Mouse (Mus musculus) inflammation-experienced regulatory T-cells, adult 16 weeks (primary cell): Measurements from ENCODE around the gene Fam111a. TPM values are rescaled to one million over a fixed set of nuclear protein-coding genes. Genes with fewer than 3 reads are reported as not detected.

Source experiments
- polyA plus RNA-seq: library from polyadenylated mRNA; unstranded; fragments of 100-300 nt; shearing (Covaris generic); gene quantifications from one replicate; pipeline ENCODE4 v1.2.1, GENCODE M21; 2017

Fam111a gene
- polyA plus RNA-seq = 57.0 TPM

DNA sequence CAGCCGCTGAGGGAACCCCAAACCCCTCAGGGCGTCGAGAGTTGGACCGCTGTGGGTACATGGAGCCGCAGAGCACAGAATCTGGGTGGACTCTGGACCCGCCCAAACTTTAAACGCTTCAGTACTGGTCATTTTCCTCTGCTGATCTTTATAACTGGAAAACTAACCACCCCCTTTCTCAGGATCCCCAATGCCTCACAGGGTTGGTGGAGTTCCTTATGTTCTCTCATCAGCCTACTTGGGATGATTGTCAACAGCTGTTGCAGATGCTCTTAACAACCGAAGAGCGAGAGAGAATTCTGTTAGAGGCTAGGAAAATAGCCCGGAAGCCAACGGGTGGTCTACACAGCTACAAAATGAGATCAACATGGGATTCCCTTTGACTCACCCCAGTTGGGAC is at the start of gene Fam111a:
Gene Fam111a, plus strand, starts transcription at position 301 of the 400 bp plus-strand sequence.

DNA sequence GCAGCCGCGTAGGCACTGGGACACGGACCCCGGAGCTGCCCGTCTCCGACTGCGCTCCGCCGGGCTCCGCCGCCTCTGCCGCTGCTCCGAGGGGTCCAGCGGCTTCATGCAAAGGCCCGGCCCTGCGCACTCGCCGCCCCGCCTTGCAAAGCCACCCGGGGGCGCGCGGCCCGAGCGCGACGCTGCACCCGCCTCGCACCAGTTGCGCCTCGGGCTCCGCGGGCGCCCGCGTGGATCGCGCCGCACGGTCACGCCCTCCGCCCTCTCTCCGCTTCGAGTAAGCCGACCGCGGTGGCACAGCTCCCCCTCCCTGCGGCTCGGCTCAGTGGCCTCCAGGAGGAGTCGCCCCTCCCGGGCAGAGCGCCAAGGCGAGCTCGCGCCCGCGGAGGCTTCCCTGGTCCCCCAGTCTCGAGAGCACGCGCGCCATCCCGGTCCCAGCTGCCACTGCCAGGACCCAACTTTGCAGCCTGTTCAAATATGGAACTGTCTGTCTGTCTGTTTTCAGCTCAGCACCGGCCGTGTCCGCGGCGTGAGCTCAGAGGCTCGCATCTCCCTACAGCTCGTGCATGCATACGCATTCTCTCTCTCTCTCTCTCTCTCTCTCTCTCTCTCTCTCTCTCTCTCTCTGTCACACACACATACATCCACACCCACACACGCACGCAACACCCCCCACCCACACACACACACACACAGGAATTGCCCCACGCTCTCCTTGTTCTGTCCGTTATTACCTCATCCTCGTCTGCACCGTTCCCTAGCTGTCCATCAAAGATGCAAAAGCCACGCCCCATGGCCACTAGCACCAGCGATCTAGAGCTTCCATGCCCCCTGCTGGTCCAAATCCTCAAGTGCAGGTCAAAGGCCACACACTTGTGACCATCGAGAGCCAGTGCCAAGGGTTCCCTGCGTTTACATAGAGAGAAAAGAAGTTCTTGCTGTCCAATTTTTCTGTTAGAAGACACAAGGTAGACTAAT is 43.9 kb upstream of the Fam111a start, which contains the start of gene Dtx4:
Gene Dtx4, minus strand, starts transcription at position 85 of the 978 bp plus-strand sequence.

DNA sequence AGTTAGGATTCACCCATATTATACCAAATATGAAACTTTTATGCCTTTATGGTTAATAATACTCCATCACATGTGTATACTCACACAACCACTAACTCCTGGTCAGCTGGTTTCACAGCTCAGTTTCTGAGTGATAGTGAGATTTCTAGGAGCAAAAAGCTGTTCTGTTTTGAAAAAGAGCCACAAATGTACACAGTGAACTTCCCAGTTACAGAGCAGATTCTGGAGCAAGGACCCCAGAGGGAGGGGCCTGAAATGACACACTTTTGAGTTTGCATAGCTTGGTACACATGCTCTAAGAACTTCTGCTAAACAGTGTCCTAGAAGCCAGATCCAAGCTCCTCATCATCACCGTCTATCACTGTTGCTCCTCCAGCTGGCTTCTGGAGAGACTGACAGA is 54.1 kb downstream of the Fam111a start, which contains the start of gene Gm4952:
Gene Gm4952, plus strand, starts transcription at position 301 of the 400 bp plus-strand sequence.

DNA sequence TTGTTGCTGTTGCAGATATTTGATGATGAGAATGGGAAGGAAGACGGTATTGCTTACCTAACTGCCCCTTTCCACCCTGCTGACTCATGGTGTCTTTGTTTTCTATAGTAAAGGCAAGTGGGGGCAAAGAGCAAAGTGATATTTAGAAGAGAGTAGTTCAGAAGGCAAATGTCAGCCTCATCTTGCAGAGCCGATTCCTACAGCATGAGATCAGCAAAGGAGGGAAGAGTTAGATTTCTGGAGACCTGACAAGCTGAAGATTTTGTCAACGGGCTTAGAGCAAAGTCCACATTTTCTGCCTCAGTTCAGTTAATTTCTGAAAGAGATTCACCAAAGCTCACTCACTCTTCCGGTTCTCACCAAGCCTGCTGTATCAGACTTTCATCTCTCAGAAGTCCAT is 87.6 kb downstream of the Fam111a start, which contains the start of gene Glyat:
Gene Glyat, plus strand, starts transcription at position 133 of the 400 bp plus-strand sequence.

Other genes starting within 250 kb of the Fam111a start
- gene Olfr1436, start 246.6 kb upstream of the Fam111a start, polyA plus RNA-seq = not detected
- not detected for gene Olfr1437, start 220.6 kb upstream of the Fam111a start, polyA plus RNA-seq
- not detected for gene Olfr1438-ps1, start 209.8 kb upstream of the Fam111a start, polyA plus RNA-seq
- not detected for gene Olfr1440, start 158.5 kb upstream of the Fam111a start, polyA plus RNA-seq
- not detected for gene Olfr1441, start 128.3 kb upstream of the Fam111a start, polyA plus RNA-seq
- not detected for gene Pfpl, start 117.8 kb upstream of the Fam111a start, polyA plus RNA-seq
- gene Mpeg1, start 85.0 kb upstream of the Fam111a start, polyA plus RNA-seq = 0.96 TPM
- gene Dtx4, start 44.3 kb upstream of the Fam111a start, polyA plus RNA-seq = 9.6 TPM
- gene Gm4952, start 54.2 kb downstream of the Fam111a start, polyA plus RNA-seq = not detected
- not detected for gene Glyat, start 87.6 kb downstream of the Fam111a start, polyA plus RNA-seq
- not detected for gene Olfr1442, start 124.7 kb downstream of the Fam111a start, polyA plus RNA-seq
- not detected for gene Olfr1443, start 132.4 kb downstream of the Fam111a start, polyA plus RNA-seq
- gene Keg1, start 150.0 kb downstream of the Fam111a start, polyA plus RNA-seq = not detected
- gene Cntf, start 219.9 kb downstream of the Fam111a start, polyA plus RNA-seq = 1.1 TPM